ENCODE assay signal across 7 mouse cellular contexts in the genomic region with DNA sequence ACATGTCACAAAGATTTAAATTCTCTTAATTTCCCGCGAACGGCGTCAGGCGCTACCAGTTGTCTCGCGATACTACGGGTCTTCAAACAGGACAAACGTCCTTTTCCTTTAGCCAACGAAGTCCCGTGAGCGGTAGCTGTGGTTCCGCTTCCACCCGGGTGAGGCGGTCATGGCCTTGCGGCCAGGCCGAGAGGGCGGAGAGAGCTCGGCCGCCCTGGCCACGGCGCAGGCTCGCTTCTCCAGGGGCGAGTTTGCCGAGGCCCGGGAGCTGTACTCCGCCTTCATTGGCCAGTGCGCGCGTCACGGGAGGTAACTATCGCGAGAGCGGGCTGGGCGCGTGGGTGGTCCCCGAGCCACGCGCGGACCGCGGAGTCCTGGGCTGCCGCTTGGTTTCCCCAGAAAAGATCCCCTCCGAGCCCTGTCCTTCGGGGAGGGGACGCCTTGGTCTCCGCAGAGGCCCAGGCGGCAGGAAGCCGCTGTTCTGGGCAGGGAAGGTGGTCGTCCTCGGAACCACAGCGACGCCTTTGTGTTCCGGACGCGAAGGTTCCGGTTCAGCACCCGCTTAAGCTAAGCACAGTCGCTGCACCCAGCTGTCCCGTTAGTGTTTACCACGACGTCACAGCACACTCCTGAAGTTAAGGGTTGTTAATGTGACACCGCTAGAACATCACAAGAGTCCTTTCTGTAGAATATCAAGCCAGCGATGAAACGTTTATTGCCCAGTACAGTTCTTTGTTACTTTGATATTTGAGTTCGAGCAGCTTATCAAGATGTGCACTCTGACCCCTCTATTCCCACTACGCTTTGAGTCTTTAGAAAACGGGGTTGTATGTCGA. TPM values are rescaled to one million over a fixed set of nuclear protein-coding genes. Genes with fewer than 3 reads are reported as not detected.
DNase-seq lines count a peak whose midpoint lies in the region; ATAC-seq lines count a peak whose summit lies in the region.

A gene (plus strand): TSS at position 110 of the 836 bp plus-strand sequence.

- no peaks in the 10 kb centered on the region for H3K4me1 ChIP-seq in intestine, embryonic 15.5 days (replicated peaks)
- peaks cover 8% of the 10 kb centered on the region; the same call in 1 of the 2 replicates for H3K4me1 ChIP-seq in midbrain, embryonic 10.5 days

- no peaks in the 10 kb centered on the region for H3K36me3 ChIP-seq in intestine, embryonic 15.5 days
- H3K36me3 ChIP-seq in midbrain, embryonic 10.5 days: peaks cover 11% of the 10 kb centered on the region; the same call in 1 of the 2 replicates

- DNase-seq in adrenal gland, adult 2 months: peak; percentile 97
- peak; percentile 89 for DNase-seq in embryo, embryonic 11.5 days (ENCODE audit: low read depth, low spot score)
- peak; percentile 92 to 96 for DNase-seq in gastrocnemius, postnatal 36 days
- DNase-seq in left cerebral cortex, postnatal 25 days (ENCODE audit: low spot score in 2 of 2): peak; percentile 96 to 97
- DNase-seq in midbrain, embryonic 10.5 days (ENCODE audit: low spot score): peak; percentile 95
- DNase-seq in right cerebral cortex, postnatal 4 days: peak; percentile 94

- H3K4me3 ChIP-seq in intestine, embryonic 15.5 days (replicated peaks): peak within 1 kb of the TSS; percentile 65
- H3K4me3 ChIP-seq in midbrain, embryonic 10.5 days: peak within 1 kb of the TSS; percentile 74

- no peaks in the 10 kb centered on the region for H3K27me3 ChIP-seq in intestine, embryonic 15.5 days (replicated peaks)
- H3K27me3 ChIP-seq in midbrain, embryonic 10.5 days (ENCODE audit: low read depth, poor library complexity, severe bottlenecking): no peaks in the 10 kb centered on the region

- peak within 1 kb of the TSS; percentile 100 for H3K27ac ChIP-seq in intestine, embryonic 15.5 days
- H3K27ac ChIP-seq in midbrain, embryonic 10.5 days (replicated peaks): peak within 1 kb of the TSS; percentile 99

- ATAC-seq in intestine, embryonic 15.5 days: peak; percentile 96

- intact Hi-C loops in gastrocnemius, postnatal 36 days (cut with DNase I): no loop called here
- intact Hi-C loops in left cerebral cortex, postnatal 25 days (cut with DNase I): no loop called here

- peak within 1 kb of the TSS; percentile 91 for H3K9ac ChIP-seq in intestine, embryonic 15.5 days

- H3K4me2 ChIP-seq in intestine, embryonic 15.5 days (replicated peaks): peak within 1 kb of the TSS; percentile 65

- no peaks in the 10 kb centered on the region for H3K9me3 ChIP-seq in intestine, embryonic 15.5 days
- no peaks in the 10 kb centered on the region for H3K9me3 ChIP-seq in midbrain, embryonic 10.5 days (replicated peaks)

- under 1% methylated on average over 69 of the region's 69 CpGs for WGBS in intestine, embryonic 15.5 days
- under 1% methylated on average over 69 of the region's 69 CpGs for WGBS in midbrain, embryonic 10.5 days

RNA-seq across cellular contexts. Expression of the gene that starts here (rescaled TPM):
- 10 to 100 TPM; 13.8 to 14.5 TPM for total RNA-seq in adrenal gland, adult 2 months (2021)
- polyA plus RNA-seq in adrenal gland, adult 2 months (2012; rRNA removed): 15.3 and 19.7 TPM in 2 replicates
- 10 to 100 TPM; 17.5 to 23.0 TPM for total RNA-seq in gastrocnemius, postnatal 36 days (2021)
- 31.7 and 35.8 TPM in 2 replicates for polyA plus RNA-seq in intestine, embryonic 15.5 days (2015; fragmentation: Nextera tagmentation; extraction: Ambion mirVana)
- total RNA-seq in left cerebral cortex, postnatal 25 days (2021): 1 to 10 TPM; 3.2 to 5.2 TPM
- polyA plus RNA-seq in midbrain, embryonic 10.5 days (2016; fragmentation: Nextera tagmentation; extraction: Ambion mirVana): 23.2 and 24.3 TPM in 2 replicates

Comparison
In these comparisons a context has a peak if more than half of its experiments do, and no peak if none do; other contexts are left out.
1. Peak in every context shown above with its lines: DNase-seq, ATAC-seq, H3K4me3 ChIP-seq and H3K27ac ChIP-seq.